Mouse (Mus musculus): ENCODE data around the gene Sox6.
A peak's percentile ranks its signal among the peaks of the same experiment; 100 is the strongest.

Sox6 gene

GRCm38 (mm10) chr7:115985716-115986115 is 52.9 kb downstream of the Sox6 start:
- DNase-seq (ENCODE audit: low spot score in 2 of 2) = no peak

- no peak for DNase-seq (ENCODE audit: low spot score in 2 of 2)
These were observed 54.5 kb downstream of the Sox6 start for GRCm38 (mm10) chr7:115984076-115984475.

GRCm38 (mm10) chr7:115979813-115980512 is 58.6 kb downstream of the Sox6 start:
- DNase-seq (ENCODE audit: low spot score in 2 of 2) = no peak

DNA sequence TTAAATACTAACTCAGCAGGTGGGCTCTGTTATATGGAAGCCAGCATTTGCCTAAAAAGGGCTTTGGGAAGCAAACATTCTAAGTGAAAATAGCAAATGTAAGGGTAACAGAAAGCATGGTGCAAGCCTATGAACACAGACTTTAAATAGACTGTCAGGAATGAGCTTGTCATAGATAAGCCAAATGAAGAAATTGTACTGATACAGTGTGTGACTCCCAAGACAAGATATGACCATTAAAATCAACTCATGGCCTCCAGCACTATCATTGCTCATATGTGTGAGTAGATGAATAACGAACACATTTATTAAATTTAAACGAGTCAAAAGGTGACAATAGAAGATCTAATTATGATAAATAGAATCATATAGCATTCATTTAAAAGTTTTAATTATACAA is 64.1 kb downstream of the Sox6 start:
- DNase-seq (ENCODE audit: low spot score in 2 of 2) = no peak

- no peak for DNase-seq (ENCODE audit: low spot score in 2 of 2)
These were observed 71.4 kb downstream of the Sox6 start for GRCm38 (mm10) chr7:115967186-115967585.

- DNase-seq (ENCODE audit: low spot score in 2 of 2) = peak; percentile 17 to 44
These were observed 72.4 kb downstream of the Sox6 start for GRCm38 (mm10) chr7:115966181-115966580.

DNA sequence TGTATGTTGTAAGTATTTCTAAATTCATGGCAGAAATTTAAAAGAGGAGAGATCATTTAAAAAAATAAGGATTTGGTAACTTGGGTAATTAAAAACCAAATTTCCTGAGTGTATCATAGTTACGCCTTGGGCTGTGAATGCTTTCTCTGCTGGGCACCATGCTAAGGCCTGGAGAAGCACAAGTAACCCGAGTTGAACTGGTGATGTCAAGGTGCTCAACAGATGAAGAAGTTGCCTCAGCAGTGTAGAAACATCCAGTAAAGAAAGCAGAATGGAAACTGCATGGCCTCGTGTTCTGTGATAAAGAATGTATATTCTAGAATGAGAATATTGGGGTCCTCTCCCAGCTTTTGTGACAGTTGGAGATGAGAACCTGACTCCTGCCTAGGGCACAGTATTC is 85.5 kb downstream of the Sox6 start:
- no peak for DNase-seq (ENCODE audit: low spot score in 2 of 2)

- no peak for DNase-seq (ENCODE audit: low spot score in 2 of 2)
These were observed 86.4 kb downstream of the Sox6 start for GRCm38 (mm10) chr7:115952235-115952634.

GRCm38 (mm10) chr7:115951689-115952088 is 86.9 kb downstream of the Sox6 start:
- DNase-seq (ENCODE audit: low spot score in 2 of 2) = no peak

GRCm38 (mm10) chr7:115947916-115948315 is 90.7 kb downstream of the Sox6 start:
- no peak for DNase-seq (ENCODE audit: low spot score in 2 of 2)

DNA sequence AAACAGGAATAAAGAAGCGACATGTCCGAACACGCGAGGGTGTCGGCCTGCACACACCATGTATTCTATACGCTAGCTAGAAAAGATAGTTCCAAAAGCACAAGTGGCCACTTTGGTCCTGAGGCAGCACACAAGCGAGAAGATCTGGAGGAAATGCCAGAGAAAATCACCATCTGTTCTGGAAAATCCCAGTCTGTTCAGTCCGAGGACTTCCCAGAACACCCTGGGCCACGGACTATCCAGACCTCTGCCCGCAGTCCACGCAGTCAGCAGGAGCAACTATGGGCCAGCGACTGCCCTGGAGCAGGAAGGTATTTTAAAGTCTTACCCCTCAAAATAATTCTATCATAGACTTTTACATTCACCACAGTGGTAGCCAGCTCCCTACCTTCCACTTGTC is 92.0 kb downstream of the Sox6 start:
- DNase-seq (ENCODE audit: low spot score in 2 of 2) = no peak

DNA sequence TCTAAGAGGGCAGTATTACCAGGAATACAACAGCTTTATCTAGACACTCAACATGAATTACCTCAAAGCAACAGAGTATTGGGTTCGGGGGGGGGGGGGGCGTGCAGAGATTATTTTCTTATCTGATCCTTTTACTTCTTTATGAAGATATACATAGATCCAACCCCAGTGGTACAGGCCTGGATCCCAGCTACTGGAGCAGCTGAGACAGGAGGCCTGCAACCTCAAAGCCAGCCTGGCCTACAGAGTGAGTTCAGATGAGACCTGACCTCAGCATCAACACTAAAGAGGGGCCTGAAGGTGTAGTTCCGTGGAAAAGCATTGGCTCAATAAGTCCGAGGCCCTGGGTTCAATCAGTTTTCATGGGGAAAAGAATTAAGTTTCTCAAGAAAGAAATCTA is 93.1 kb downstream of the Sox6 start:
- DNase-seq (ENCODE audit: low spot score in 2 of 2) = no peak

GRCm38 (mm10) chr7:115944250-115944649 is 94.3 kb downstream of the Sox6 start:
- DNase-seq (ENCODE audit: low spot score in 2 of 2) = no peak

DNA sequence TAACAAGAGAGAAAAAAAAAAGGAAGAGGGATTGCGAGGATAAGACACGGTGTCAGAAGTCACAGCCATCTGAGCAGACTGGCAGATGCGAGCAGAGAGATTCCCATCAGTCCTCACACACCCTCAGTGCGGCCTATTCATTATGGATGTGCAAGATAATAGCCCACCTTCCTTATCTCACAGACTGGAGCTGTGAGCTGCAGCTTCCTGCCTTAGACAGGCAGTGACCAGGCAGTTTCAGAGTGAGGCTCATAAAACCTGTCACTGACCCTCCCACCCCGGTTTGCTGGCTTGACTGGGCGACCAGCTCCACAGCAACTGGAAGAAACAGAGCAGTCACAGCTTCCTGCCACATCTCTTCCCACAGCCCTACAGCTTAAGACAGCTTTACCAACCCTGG is 96.8 kb downstream of the Sox6 start:
- no peak for DNase-seq (ENCODE audit: low spot score in 2 of 2)

GRCm38 (mm10) chr7:115939292-115939691 is 99.3 kb downstream of the Sox6 start:
- no peak for DNase-seq (ENCODE audit: low spot score in 2 of 2)

DNA sequence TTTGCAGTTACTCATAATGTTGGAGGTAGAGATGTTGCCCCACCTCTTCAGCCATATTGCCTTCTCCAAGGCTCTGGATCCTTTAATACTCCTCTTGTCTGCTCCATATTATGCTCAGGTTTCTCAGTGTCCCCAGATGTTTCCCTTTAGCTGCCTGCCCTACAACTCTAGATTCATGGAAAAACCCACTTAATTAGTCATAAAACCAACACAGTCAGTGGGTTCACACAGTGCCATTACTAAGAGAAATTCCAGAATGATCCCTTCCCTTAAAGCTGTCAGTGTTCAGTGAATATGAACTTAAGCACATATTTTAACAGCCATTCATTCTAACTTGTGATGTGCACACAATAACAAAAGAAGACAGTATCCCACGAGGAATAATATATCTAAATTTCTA is 101.7 kb downstream of the Sox6 start:
- no peak for DNase-seq (ENCODE audit: low spot score in 2 of 2)

DNA sequence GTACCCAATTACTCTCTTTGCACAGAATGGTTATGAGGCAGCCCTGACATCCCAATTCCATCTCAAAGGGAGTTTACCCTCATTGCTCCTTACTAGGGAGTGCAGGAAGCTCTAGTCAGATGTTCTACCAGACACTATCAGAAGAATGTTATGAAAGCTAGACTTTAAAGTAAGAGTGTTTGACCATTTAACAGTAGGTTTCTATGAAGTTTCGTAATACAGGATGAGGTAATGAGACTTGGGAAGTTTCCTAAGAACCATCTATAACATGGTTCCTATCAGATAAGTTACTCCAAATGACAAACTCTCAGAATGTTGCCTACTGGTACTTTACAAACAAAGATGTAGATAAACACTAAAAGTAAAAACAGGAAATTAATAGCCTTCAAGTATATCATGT is 123.3 kb downstream of the Sox6 start:
- DNase-seq (ENCODE audit: low spot score in 2 of 2) = no peak

DNA sequence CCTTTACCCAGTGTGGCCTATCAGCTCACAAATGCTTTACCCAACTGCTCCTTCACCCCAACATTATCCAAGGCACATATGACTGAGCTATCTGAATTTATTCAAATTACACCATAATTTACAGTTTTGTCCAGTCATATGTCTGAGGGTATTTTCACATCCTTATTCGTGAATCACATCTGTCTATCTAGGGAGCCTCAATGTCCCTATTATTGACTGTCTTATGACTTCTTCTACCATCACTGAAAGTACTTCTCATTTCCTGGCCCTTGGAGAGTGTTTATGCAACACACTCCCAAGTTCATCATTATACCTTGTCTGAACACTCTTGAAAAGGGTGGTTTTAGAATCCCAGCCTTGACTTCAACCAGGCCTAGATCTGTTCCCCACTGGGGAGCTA is 128.3 kb downstream of the Sox6 start:
- no peak for DNase-seq (ENCODE audit: low spot score in 2 of 2)

DNA sequence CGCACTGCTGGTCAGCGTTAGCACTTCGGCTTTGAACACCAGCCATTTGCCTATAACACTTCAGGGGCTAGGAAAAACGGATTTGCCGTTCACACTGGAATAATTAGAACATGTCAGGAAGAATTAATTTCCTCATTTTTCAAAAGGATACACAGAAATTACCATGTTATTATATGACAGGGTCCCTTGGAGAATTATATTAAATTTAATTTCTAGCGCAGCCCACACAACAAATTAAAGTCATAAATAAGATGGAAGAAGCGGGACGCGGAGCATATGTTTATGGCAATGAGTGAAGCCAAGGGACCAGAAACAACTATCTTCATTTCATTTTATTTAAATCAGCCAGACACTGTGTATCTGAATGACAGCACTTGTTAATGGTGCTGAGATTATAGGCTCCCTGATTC is 133.8 kb downstream of the Sox6 start:
- no peak for DNase-seq (ENCODE audit: low spot score in 2 of 2)

- no peak for DNase-seq (ENCODE audit: low spot score in 2 of 2)
These were observed 134.4 kb downstream of the Sox6 start for GRCm38 (mm10) chr7:115903931-115904797.

DNA sequence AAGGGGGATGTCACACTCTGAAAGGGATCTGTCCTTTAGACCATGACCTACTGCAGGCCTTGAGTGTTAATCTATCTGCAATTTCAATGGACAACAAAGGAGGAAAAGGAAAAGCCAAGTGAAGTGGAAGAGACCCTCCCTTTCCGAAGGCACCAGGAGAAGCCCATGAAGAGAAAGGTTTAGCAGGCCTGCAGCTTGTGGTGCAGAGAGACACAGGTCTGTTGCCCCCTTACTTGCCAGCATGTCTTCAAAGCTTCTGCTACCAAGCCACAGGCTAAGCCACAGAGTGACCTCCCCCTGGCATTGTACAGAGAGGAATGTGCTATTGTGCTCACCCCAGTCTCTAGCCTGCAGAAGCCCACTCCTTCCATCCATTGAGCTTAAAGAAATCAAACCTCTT is 135.2 kb downstream of the Sox6 start:
- no peak for DNase-seq (ENCODE audit: low spot score in 2 of 2)

- no peak for DNase-seq (ENCODE audit: low spot score in 2 of 2)
These were observed 142.8 kb downstream of the Sox6 start for GRCm38 (mm10) chr7:115895831-115896230.

DNA sequence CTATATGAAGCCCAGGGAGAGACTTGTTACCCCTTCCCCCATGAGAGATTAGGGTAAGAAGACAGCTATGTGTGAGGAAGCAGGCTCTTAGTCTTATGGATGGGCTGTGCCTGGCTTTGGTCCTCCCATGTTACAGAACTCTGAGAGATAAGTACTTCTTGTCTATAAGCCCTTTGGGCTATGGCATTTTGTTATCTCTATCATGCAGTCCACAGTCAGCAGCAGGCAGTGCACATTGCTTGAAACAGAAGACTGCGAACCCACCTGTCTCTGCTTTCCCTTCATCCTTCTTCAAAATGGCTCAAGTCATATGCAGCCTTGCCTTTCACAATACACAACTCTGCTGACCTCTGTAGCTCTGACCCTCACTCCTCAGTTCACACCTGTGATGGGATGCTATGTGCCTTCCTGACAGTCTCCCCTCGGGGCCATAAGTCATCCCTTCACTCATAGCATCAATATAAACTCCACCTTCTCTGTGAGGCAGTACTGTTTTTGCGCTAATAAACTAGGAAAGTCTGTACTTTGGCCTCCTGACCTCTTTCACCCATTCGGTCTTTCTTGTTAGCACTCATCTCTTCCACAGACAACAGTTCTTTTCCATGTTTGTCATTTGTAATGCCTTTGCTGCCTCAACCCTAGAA is 143.4 kb downstream of the Sox6 start:
- DNase-seq (ENCODE audit: low spot score in 2 of 2) = no peak
